Mouse (Mus musculus): ENCODE measurements at regions not wholly inside any gene's neighbourhood (a gene's known extent, or its start where the extent isn't known, plus 50 kb on each side); places are given as distances from the start of the nearest gene placed in this dataset.

DNA sequence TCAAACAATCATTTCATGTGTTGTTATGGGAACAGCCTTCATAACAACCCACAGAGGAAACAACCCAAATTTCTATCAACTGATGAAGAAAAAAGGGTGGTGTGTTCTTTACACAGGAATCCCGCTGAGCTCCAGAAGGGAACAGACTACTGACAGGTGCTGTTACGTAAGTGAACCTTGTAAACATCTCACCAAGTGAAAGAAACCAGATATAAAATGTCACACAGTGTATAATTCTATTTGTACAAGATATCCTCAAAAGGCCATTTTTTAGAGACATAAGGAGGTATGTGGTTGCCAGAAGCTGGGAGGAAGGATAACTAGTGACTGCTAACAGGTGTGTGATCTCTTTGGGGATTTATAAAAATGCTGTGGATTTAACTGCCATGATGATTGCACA is 119.9 kb downstream of the Plod2 start:
- Histone ChIP-seq H3K4me1 (ENCODE audit: control insufficient read depth, insufficient read depth, low read length) (no peaks in the 10 kb centered on the region), H3K27ac (ENCODE audit: insufficient read depth, low read length) (no peak overlapping the region), H3K4me3 (ENCODE audit: insufficient read depth, low read length) (no peak overlapping the region)
- TF ChIP-seq CTCF (IDR thresholded peaks at IDR 0.05; ENCODE audit: borderline replicate concordance, insufficient read depth, low read length) (no peak), POLR2A (IDR thresholded peaks at IDR 0.05; ENCODE audit: low read depth, low read length) (no peak)

DNA sequence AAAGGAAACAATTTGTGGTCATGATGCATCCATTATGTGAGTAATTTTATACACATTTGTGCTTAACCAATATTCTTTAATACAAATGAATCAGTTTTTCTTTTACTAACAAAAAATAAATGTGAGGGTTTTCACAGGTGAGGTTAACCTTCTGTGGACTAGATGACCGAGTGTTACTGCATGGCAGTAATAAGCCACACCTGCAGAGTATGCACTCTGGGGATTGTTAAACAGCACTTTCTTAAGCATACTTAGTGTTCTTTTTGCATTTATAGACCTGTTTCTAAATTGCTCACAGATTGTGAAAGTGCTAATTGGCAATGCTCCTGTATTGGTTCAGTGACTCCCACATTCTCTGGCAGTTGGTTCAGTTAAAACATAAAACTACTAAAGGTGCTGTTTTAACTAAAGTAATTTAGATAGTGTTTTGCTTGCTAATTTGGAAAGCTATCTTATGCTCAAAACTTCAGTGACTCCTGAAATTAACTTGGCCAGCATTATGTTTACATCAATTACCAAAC is 125.4 kb downstream of the Plod2 start:
- TF ChIP-seq CTCF (IDR thresholded peaks at IDR 0.05; ENCODE audit: borderline replicate concordance, insufficient read depth, low read length) (no peak), POLR2A (IDR thresholded peaks at IDR 0.05; ENCODE audit: low read depth, low read length) (no peak)
- H3K4me1 ChIP-seq (ENCODE audit: control insufficient read depth, insufficient read depth, low read length), result no peaks in the 10 kb centered on the region
- H3K4me3 ChIP-seq (ENCODE audit: insufficient read depth, low read length), result no peak overlapping the region
- H3K27ac ChIP-seq (ENCODE audit: insufficient read depth, low read length), result no peak overlapping the region

DNA sequence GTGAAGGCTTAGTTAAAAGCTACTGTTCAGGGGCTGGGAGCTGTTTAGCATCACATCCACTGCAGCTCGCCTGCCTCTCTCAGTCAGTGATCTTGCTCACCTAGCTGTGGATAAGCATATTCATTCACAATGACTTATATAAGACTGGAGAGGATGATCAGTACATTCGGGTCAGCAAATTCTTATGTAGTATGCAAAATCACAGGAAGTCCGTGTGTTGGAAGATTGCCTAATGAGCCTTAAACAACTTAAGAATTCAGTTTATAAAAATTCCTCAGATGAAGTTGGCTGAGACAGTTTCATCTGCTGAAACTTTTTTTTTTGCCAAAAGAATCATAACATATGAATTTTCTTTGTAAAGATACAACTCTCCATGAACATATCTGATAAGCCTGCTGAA is 129.9 kb downstream of the Plod2 start:
- Histone ChIP-seq H3K27ac (ENCODE audit: insufficient read depth, low read length) (no peak overlapping the region), H3K4me3 (ENCODE audit: insufficient read depth, low read length) (no peak overlapping the region), H3K4me1 (ENCODE audit: control insufficient read depth, insufficient read depth, low read length) (no peaks in the 10 kb centered on the region)
- TF ChIP-seq POLR2A (IDR thresholded peaks at IDR 0.05; ENCODE audit: low read depth, low read length), result no peak
- no peak for TF ChIP-seq CTCF (IDR thresholded peaks at IDR 0.05; ENCODE audit: borderline replicate concordance, insufficient read depth, low read length)

DNA sequence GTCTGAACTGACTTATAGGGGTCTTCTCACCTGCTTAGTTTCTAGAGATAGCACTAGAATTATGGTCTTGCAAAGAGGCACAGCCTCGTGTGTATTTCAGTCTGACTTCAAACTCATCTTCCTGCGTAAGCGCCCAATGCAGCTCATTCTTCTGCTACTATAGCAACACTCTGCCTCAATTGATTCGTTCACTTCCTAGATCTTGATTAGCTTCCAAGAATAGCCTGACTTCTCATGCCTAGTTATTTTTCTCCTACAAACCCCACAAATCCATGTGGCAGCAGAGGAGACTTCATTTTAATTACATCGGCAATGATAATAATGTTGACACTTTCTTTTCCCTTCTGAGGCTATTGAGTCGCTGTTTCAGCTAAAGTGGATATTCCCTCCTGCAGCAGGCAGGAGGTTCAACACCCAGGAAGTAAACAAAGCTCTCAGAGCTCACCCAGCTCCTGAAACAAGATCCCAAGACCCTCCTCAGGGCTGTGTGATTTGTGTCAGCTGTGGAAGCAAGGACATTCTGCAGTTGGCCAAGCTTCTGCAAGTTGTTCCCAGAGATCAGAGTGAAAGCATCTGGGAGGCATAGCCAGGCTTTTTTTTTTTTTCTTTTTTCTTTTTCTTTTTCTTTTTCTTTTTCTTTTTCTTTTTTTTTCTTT is 152.5 kb downstream of the Plod2 start:
- no peaks in the 10 kb centered on the region for H3K4me1 ChIP-seq (ENCODE audit: control insufficient read depth, insufficient read depth, low read length)
- TF ChIP-seq POLR2A (IDR thresholded peaks at IDR 0.05; ENCODE audit: low read depth, low read length) (no peak), CTCF (IDR thresholded peaks at IDR 0.05; ENCODE audit: borderline replicate concordance, insufficient read depth, low read length) (no peak)
- H3K27ac ChIP-seq (ENCODE audit: insufficient read depth, low read length), result no peak overlapping the region
- no peak overlapping the region for H3K4me3 ChIP-seq (ENCODE audit: insufficient read depth, low read length)

GRCm38 (mm10) chr9:92697971-92698370 is 155.9 kb downstream of the Plod2 start:
- Histone ChIP-seq H3K4me1 (ENCODE audit: control insufficient read depth, insufficient read depth, low read length) (no peaks in the 10 kb centered on the region), H3K27ac (ENCODE audit: insufficient read depth, low read length) (no peak overlapping the region), H3K4me3 (ENCODE audit: insufficient read depth, low read length) (no peak overlapping the region)
- TF ChIP-seq POLR2A (IDR thresholded peaks at IDR 0.05; ENCODE audit: low read depth, low read length) (no peak), CTCF (IDR thresholded peaks at IDR 0.05; ENCODE audit: borderline replicate concordance, insufficient read depth, low read length) (no peak)

DNA sequence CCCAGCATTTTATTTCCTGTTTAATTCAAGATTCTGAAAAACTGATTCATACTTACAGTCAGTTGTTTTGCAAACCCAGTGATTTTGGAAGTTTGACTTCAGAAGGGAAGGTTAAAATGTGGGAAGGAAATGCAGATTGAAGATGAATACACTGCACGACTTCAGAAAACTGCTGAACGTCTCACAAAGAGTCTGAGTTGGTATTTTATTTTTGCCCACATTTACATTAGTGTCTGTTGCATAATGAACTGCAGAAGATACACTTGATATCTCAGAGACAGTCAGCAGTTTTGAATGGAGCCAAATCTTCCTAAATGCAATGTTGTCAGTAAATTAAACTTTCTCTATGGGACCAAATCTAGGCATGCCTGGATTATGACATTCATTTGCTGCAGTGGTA is 162.7 kb downstream of the Plod2 start:
- H3K4me1 ChIP-seq (ENCODE audit: control insufficient read depth, insufficient read depth, low read length), result peaks cover 5% of the 10 kb centered on the region; the same call in 1 of the 2 replicates
- TF ChIP-seq CTCF (IDR thresholded peaks at IDR 0.05; ENCODE audit: borderline replicate concordance, insufficient read depth, low read length) (no peak), POLR2A (IDR thresholded peaks at IDR 0.05; ENCODE audit: low read depth, low read length) (no peak)
- H3K27ac ChIP-seq (ENCODE audit: insufficient read depth, low read length), result no peak overlapping the region
- H3K4me3 ChIP-seq (ENCODE audit: insufficient read depth, low read length), result no peak overlapping the region

- Histone ChIP-seq H3K4me1 (ENCODE audit: control insufficient read depth, insufficient read depth, low read length) (peaks cover 5% of the 10 kb centered on the region; the same call in 1 of the 2 replicates), H3K4me3 (ENCODE audit: insufficient read depth, low read length) (no peak overlapping the region), H3K27ac (ENCODE audit: insufficient read depth, low read length) (no peak overlapping the region)
- TF ChIP-seq CTCF (IDR thresholded peaks at IDR 0.05; ENCODE audit: borderline replicate concordance, insufficient read depth, low read length) (no peak), POLR2A (IDR thresholded peaks at IDR 0.05; ENCODE audit: low read depth, low read length) (no peak)
Observed at GRCm38 (mm10) chr9:92707011-92707410, 165.0 kb downstream of the Plod2 start.

DNA sequence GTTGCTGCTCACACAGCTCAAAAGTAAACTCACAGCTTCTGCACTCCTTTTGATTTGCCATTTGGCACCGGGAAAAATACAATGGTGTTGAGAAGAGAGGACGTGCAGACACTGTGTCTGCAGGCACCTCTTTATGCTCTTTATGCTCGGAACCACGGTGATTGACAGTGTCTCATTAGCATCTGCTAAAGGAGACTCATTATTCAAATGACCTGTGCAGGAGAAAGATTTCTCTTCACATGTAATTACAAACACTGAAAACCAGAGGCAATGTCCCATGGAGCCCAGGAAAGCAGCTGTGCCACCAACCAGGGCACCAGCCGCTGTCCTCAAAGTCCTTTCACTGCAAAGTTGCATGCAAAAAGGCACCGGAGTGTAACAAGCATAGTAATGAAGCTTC is 175.2 kb downstream of the Plod2 start:
- H3K27ac ChIP-seq (ENCODE audit: insufficient read depth, low read length), result no peak overlapping the region
- H3K4me1 ChIP-seq (ENCODE audit: control insufficient read depth, insufficient read depth, low read length), result peaks cover 8% of the 10 kb centered on the region; the same call in 1 of the 2 replicates
- no peak overlapping the region for H3K4me3 ChIP-seq (ENCODE audit: insufficient read depth, low read length)
- TF ChIP-seq CTCF (IDR thresholded peaks at IDR 0.05; ENCODE audit: borderline replicate concordance, insufficient read depth, low read length), result no peak
- TF ChIP-seq POLR2A (IDR thresholded peaks at IDR 0.05; ENCODE audit: low read depth, low read length), result no peak

DNA sequence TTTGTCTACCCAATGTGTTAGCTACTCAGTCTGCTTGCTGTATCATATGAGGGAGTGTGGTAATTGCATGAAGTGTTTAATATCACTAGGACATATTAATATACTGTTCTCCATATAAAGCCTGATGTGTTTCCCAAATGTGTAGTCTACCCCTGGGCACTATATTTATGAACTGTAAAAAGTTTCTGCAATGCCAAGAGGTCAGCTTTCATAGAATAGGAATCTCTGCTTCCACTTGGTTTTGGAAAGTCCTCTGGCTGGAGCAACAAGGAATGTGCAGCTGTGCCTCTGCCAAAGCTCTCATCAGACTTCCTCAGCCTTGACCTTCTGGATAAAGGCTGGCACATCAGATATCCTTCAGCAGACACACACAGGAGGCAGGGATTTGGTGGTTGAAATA is 176.3 kb downstream of the Plod2 start:
- H3K27ac ChIP-seq (ENCODE audit: insufficient read depth, low read length), result peak overlapping the region; percentile 35; the same call in 1 of the 2 replicates

GRCm38 (mm10) chr9:92719251-92719650 is 177.2 kb downstream of the Plod2 start:
- no peak for TF ChIP-seq CTCF (IDR thresholded peaks at IDR 0.05; ENCODE audit: borderline replicate concordance, insufficient read depth, low read length)
- TF ChIP-seq POLR2A (IDR thresholded peaks at IDR 0.05; ENCODE audit: low read depth, low read length), result no peak
- Histone ChIP-seq H3K27ac (ENCODE audit: insufficient read depth, low read length) (no peak overlapping the region), H3K4me1 (ENCODE audit: control insufficient read depth, insufficient read depth, low read length) (peaks cover 8% of the 10 kb centered on the region; the same call in 1 of the 2 replicates), H3K4me3 (ENCODE audit: insufficient read depth, low read length) (no peak overlapping the region)

More for the DNA sequence above, 176.3 kb downstream of the Plod2 start:
- TF ChIP-seq POLR2A (IDR thresholded peaks at IDR 0.05; ENCODE audit: low read depth, low read length), result no peak
- no peak for TF ChIP-seq CTCF (IDR thresholded peaks at IDR 0.05; ENCODE audit: borderline replicate concordance, insufficient read depth, low read length)
- Histone ChIP-seq H3K4me3 (ENCODE audit: insufficient read depth, low read length) (no peak overlapping the region), H3K4me1 (ENCODE audit: control insufficient read depth, insufficient read depth, low read length) (peaks cover 8% of the 10 kb centered on the region; the same call in 1 of the 2 replicates)
